Mouse (Mus musculus) hindbrain, embryonic 10.5 days (tissue): Measurements from ENCODE around the gene Galntl6. TPM values are rescaled to one million over a fixed set of nuclear protein-coding genes. Genes with fewer than 3 reads are reported as not detected.
A peak's percentile ranks its signal among the peaks of the same experiment; 100 is the strongest.
"Not testable (repeated sequence)": the region's sequence is repeated elsewhere in the genome, so short reads cannot be mapped to it uniquely, and the experiment has no call there.

ENCODE experiments used
- DNase-seq: peaks from one replicate; pipeline ENCODE4 v3.0.0-alpha.2; 2017; ENCODE audit warnings: low spot score
- H3K27ac ChIP-seq: fragments of 300-500 bp; sonication (generic); 2 replicates; pipeline ENCODE4 v1.5.1; 2016; ENCODE audit warnings: mild to moderate bottlenecking, moderate library complexity
- H3K27me3 ChIP-seq: fragments of 300-500 bp; sonication (generic); 2 replicates; pipeline ENCODE4 v1.6.1; 2016; ENCODE audit warnings: mild to moderate bottlenecking; ENCODE audit not compliant: poor library complexity, insufficient read depth, severe bottlenecking
- H3K36me3 ChIP-seq: fragments of 300-500 bp; sonication (generic); 2 replicates; pipeline ENCODE4 v1.6.1; 2016; ENCODE audit warnings: mild to moderate bottlenecking, moderate library complexity
- H3K4me1 ChIP-seq: fragments of 300-500 bp; sonication (generic); replicated peaks from 2 replicates; pipeline ENCODE4 v1.6.1; 2016; ENCODE audit warnings: mild to moderate bottlenecking
- H3K4me3 ChIP-seq: fragments of 300-500 bp; sonication (generic); 2 replicates; pipeline ENCODE4 v1.5.1; 2016; ENCODE audit warnings: mild to moderate bottlenecking, moderate library complexity
- H3K9me3 ChIP-seq: fragments of 300-500 bp; sonication (generic); 2 replicates; pipeline ENCODE4 v1.6.1; 2016; ENCODE audit warnings: mild to moderate bottlenecking, moderate library complexity
- WGBS: fragments of 180-500 bp; shearing (Covaris S2); methylation state at CpG from one replicate; pipeline ENCODE4 v1.1.7; 2016; 5-methylcytosine and 5-hydroxymethylcytosine counted together
- polyA plus RNA-seq: library from polyadenylated mRNA; unstranded; fragments of >200 nt; fragmentation: Nextera tagmentation; extraction: Ambion mirVana; gene quantifications from 2 replicates; pipeline ENCODE4 v1.2.1, GENCODE M21; 2016

Galntl6 gene
- polyA plus RNA-seq, 1 experiment from 2014 or later: 1.3 TPM

DNA sequence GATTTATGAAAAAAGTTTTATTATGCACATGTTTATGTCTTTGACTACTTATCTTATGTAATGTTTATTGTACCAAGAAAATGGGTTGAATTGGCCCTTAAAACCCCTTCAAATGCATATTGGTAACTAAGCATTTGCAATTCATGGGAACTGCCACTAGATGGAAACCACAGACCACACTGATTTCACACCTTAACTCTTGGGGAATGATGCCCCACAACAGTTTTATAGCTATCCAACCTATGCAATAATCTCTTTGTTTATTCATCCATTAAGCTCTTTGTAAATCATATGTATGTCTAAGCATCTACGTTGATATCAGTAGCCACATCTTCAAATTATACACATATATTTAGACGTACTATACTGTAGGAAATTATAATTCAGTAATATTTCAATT lies 346.3 kb downstream of the Galntl6 start:
- Histone ChIP-seq H3K4me1 (no peaks in the 10 kb centered on the region), H3K4me3 (no peak overlapping the region), H3K27me3 (no peaks in the 10 kb centered on the region), H3K9me3 (no peaks in the 10 kb centered on the region), H3K27ac (no peak overlapping the region), H3K36me3 (no peaks in the 10 kb centered on the region)
- 60% methylated on average over 2 of the region's 2 CpGs for WGBS
- DNase-seq: peak; percentile 3

DNA sequence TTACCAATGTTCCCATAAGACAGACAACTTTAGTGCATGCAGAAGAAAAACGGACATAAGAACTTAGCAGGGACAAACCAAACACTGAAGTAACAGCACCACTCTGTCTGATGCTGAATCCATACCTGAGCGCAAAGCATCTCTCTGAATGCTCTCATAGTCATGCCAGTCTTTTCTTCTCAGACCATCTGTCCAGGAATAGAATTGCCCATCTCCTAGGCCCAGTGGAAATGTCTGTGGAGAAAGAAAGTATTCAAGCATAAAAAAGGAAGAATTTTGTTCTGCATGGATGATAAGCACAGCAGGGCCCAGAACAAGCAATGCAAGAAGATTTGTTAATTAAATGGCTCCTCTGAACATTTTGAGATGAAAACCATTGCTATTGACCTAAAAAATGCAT lies 376.7 kb downstream of the Galntl6 start:
- Histone ChIP-seq H3K27me3 (no peaks in the 10 kb centered on the region), H3K27ac (no peak overlapping the region), H3K36me3 (no peaks in the 10 kb centered on the region), H3K4me3 (no peak overlapping the region), H3K9me3 (no peaks in the 10 kb centered on the region), H3K4me1 (no peaks in the 10 kb centered on the region)
- DNase-seq: no peak
- 82% methylated on average over 2 of the region's 2 CpGs for WGBS

DNA sequence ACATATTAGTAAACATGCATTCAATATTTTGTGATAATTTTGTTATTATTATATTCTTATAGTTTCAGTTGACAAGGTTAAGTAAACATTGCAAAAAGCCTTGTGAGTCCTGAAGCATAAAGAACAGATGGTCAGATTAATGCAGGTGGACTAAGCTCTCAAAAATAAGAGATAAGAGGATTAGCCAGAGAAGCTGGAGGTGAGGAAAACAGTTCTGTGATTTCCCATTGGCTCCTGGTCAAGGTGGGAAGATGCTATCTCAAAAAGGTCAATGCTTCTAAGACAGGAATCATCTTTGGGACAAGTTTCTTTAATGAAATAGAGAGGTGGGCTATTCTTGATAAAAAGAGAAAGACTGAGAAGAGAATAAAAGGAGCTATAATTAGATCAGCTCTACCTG lies 377.8 kb downstream of the Galntl6 start:
- Histone ChIP-seq H3K4me1 (no peaks in the 10 kb centered on the region), H3K4me3 (no peak overlapping the region), H3K27ac (no peak overlapping the region), H3K9me3 (no peaks in the 10 kb centered on the region), H3K27me3 (no peaks in the 10 kb centered on the region), H3K36me3 (no peaks in the 10 kb centered on the region)
- DNase-seq: no peak

DNA sequence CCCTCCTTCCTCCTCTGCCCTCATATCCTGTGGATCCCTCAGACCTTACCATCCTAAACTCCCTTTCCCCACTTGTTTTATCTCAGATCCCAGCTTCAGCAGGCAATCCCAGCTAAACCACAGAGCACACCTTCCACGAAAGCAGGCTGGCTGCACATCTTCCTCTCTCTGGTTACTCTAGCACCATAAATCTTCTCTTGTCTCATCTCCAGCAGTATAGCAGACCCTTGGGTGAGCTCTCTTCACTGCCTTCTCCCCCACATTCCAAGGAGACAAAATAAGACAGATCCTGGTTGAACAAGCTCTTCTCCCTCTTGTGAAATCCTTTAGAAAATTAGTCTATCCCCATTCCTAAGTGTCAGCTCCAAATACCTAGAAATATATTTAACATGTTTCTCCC lies 389.0 kb downstream of the Galntl6 start:
- Histone ChIP-seq H3K4me1 (no peaks in the 10 kb centered on the region), H3K27ac (no peak overlapping the region), H3K4me3 (no peak overlapping the region), H3K36me3 (no peaks in the 10 kb centered on the region), H3K9me3 (no peaks in the 10 kb centered on the region), H3K27me3 (no peaks in the 10 kb centered on the region)
- DNase-seq: no peak
- 48% methylated on average over 1 of the region's 1 CpGs for WGBS

DNA sequence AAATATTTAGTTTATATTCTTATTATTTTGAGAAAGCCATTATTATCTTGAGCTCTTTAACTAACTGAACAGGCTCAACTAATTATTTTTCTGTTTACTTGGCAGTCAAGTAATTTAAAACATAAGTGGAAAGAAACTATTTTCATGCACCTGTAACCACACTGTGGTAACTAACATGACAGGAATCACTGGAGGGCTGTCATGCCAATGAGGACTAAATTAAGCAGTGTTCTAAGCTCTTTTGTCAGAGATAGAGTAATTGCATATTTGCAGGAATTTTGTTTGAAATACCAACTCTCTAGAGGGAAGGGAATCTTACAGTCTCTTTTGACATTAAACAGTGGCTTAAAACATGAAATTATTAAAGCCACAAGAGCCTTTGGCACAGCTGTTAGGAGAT lies 390.5 kb downstream of the Galntl6 start:
- DNase-seq: no peak
- H3K4me3 ChIP-seq: no peak overlapping the region
- H3K27ac ChIP-seq: no peak overlapping the region
- H3K9me3 ChIP-seq: no peaks in the 10 kb centered on the region
- no peaks in the 10 kb centered on the region for H3K4me1 ChIP-seq
- H3K36me3 ChIP-seq: no peaks in the 10 kb centered on the region
- H3K27me3 ChIP-seq: no peaks in the 10 kb centered on the region

DNA sequence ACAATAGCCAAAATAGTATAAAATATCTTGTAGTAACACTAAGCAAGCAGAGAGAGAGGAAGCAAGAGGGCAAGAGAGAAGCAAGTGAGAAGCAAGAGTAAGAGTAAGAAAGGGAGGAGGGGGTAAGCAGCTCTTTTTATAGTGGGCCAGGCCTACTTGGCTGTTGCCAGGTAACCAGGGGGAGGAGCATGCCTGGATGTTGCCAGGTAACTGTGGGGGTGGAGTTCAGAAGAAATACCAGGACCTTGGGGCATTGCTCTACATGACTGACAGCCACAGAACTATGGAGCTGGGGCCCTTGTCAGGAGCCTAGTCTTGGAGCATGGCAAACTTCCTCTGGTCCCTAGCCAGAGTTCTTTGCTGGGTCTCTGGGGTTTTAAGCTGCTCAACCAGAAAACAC lies 401.9 kb downstream of the Galntl6 start:
- Histone ChIP-seq H3K27ac (no peak overlapping the region), H3K27me3 (no peaks in the 10 kb centered on the region), H3K9me3 (no peaks in the 10 kb centered on the region), H3K36me3 (no peaks in the 10 kb centered on the region), H3K4me1 (0 out of 2 replicates have a peak, but pooled peaks cover 2% of the 10 kb centered on the region), H3K4me3 (no peak overlapping the region)
- DNase-seq: peak; percentile 9

DNA sequence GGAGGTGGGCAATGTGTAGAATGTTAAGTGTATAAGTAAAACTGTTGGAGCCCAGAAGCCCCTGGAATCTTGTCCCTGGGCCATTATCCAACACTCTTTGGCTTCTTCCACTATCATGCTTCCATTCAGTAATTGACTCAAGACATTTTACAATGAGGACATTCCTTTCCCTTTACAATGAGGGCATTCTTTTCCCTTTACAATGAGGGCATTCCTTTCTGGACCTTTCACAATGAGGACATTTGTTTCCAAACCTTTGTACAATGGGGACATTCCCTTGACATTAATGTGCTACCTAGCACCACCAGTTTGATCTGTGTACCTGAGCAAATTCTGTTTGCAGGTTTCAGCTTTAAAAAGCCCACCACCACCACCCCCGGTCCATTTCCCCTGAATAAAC lies 403.4 kb downstream of the Galntl6 start:
- Histone ChIP-seq H3K36me3 (no peaks in the 10 kb centered on the region), H3K4me1 (0 out of 2 replicates have a peak, but pooled peaks cover 2% of the 10 kb centered on the region), H3K27ac (no peak overlapping the region), H3K9me3 (no peaks in the 10 kb centered on the region), H3K27me3 (no peaks in the 10 kb centered on the region), H3K4me3 (no peak overlapping the region)
- DNase-seq: no peak
- 65% methylated on average over 1 of the region's 1 CpGs for WGBS

DNA sequence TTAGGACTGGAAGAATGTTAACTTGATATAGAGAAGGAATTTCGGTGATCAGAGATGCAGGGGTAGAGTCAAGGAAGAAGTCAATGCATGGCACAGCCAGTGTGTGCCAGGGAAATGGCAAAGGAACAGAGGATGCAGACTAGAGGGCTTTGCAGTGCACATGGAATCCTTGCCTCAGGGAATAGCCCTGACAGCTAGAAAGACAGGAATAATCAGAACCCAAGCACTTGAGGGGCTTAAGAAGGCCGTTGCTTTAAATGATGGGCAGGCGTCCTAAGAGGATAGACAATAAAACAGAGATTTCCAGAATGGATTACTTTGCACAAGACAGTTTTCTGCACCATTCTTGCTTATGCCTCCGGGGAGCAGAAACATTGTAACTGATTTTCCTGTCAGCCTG lies 425.3 kb downstream of the Galntl6 start:
- 74% methylated on average over 4 of the region's 4 CpGs for WGBS
- H3K9me3 ChIP-seq: no peaks in the 10 kb centered on the region

DNA sequence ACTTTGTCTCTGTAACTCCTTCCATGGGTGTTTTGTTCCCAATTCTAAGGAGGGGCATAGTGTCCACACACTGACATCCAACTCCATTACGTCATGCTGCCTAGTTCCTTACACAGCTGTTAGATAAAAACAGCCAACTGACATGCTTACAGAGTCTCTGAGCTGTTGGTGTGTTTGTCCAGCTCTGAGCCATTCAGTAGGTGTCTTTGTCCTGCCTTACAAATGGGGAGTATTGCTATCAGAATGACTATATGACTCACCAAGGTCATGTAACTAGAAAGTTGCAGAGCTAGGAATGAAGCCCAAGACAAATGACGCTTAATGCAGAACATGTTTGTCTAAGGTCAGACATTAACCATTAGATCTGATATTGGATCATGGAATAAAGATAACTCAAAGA lies 449.1 kb downstream of the Galntl6 start:
- WGBS: 88% methylated on average over 2 of the region's 2 CpGs
- not testable (repeated sequence) for H3K4me1 ChIP-seq, H3K27ac ChIP-seq, H3K9me3 ChIP-seq, H3K36me3 ChIP-seq, DNase-seq, H3K4me3 ChIP-seq, H3K27me3 ChIP-seq

More for the DNA sequence above, 425.3 kb downstream of the Galntl6 start:
- no peaks in the 10 kb centered on the region for H3K36me3 ChIP-seq
- H3K4me1 ChIP-seq: no peaks in the 10 kb centered on the region
- no peak for DNase-seq
- no peak overlapping the region for H3K27ac ChIP-seq
- H3K4me3 ChIP-seq: no peak overlapping the region
- H3K27me3 ChIP-seq: no peaks in the 10 kb centered on the region

DNA sequence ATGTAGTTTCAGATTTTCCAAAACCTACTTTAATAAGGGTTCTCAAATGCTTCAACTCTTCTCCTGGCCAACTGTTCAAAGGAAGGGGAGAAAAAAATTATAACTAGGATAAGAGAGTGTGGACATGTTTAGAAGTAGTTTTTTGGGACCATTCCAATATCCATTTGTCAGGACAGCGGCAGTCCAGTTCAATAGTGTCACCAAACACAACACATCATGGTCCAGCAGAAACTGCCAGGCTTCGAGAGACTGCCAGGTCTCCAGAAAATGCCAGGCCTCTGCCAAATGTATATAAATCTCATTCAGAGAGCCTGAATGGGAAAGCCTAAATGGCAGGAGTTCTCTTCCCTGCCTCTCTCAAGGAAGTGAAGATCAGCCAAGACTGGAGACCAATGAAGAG lies 469.7 kb downstream of the Galntl6 start:
- H3K27ac ChIP-seq: no peak overlapping the region
- H3K36me3 ChIP-seq: no peaks in the 10 kb centered on the region
- DNase-seq: no peak
- H3K4me1 ChIP-seq: no peaks in the 10 kb centered on the region
- H3K9me3 ChIP-seq: no peaks in the 10 kb centered on the region
- 93% methylated on average over 2 of the region's 2 CpGs for WGBS
- no peak overlapping the region for H3K4me3 ChIP-seq
- H3K27me3 ChIP-seq: no peaks in the 10 kb centered on the region

DNA sequence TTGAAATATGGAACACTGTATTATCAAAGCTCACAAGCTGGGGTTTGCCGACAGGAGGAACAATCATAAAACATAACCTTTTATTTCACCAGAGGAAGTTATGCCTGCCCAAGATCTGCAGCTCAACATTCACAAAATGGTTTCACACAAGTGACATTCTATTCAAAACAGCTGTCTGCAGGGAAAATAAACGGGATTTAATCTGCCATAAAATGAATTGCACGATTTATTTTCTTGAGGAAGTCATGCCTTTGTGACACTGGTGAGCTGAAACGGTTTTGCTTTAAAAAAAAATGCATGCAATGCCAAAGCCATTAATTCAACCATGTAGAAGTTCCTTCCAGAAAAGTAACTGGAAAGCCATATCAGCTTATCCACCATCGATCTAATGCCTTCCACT lies 494.0 kb downstream of the Galntl6 start:
- no peak for DNase-seq
- Histone ChIP-seq H3K36me3 (no peaks in the 10 kb centered on the region), H3K4me1 (no peaks in the 10 kb centered on the region), H3K9me3 (no peaks in the 10 kb centered on the region), H3K27me3 (no peaks in the 10 kb centered on the region), H3K4me3 (no peak overlapping the region), H3K27ac (no peak overlapping the region)
- WGBS: 79% methylated on average over 5 of the region's 5 CpGs

DNA sequence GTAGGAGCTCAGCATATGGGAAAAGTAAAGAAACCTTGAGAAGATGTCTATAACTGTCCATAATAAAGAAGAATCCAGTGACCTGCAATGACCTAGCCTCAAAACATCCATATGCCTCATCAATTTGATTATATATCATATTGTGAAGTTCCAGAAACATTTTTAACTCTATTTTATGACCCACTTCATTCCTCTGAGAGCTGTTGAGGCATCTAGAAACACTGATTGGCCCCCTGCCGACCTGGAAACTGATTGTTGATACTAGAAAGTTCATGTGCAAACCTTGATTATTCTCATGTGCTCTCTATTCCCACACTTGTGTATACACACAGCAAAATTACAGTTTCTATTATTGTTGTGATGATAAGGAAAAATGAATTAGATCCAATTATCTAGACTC lies 494.9 kb downstream of the Galntl6 start:
- Histone ChIP-seq H3K27ac (no peak overlapping the region), H3K4me1 (no peaks in the 10 kb centered on the region), H3K27me3 (no peaks in the 10 kb centered on the region), H3K4me3 (no peak overlapping the region), H3K9me3 (no peaks in the 10 kb centered on the region), H3K36me3 (no peaks in the 10 kb centered on the region)
- 87% methylated on average over 1 of the region's 1 CpGs for WGBS
- no peak for DNase-seq

DNA sequence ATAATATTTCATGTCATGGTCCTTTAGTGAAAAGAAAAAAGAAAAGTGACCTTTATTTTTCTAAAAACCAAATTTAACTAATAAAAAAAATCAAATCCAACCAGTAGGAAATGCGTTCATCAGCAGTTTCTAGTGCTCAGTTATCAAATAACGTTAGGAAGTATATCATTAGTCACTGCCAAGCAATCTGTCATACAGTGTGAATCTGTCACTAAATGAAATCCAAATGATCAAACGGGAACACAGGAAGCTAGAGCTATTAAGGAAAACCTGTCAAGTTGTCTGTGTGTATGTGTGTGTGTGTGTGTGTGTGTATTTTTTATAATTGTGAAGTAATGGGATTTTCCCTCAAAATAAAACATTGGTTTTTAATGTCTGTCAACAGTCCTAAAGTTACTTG lies 515.9 kb downstream of the Galntl6 start:
- H3K27ac ChIP-seq: no peak overlapping the region
- H3K4me3 ChIP-seq: no peak overlapping the region
- H3K27me3 ChIP-seq: no peaks in the 10 kb centered on the region
- 74% methylated on average over 3 of the region's 3 CpGs for WGBS
- H3K4me1 ChIP-seq: no peaks in the 10 kb centered on the region
- no peak for DNase-seq
- H3K36me3 ChIP-seq: no peaks in the 10 kb centered on the region
- no peaks in the 10 kb centered on the region for H3K9me3 ChIP-seq

DNA sequence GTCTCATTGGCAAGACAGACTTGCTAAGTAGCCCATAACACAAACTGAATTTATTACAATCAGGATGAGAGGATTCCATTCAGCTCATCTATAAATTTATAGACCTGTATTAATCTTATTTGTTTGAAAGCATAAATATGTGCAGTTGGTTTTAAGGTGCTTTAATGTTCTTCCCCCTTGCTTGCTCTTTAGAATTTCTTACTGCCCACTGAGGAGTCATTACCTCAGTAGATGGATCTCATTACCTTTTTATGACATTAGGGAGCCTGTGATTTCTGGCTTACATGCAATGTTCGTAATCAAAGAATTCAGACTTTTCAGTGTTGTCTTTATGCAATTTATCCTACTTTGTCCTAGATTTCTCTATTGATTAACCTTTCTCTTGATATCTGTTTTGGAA lies 516.6 kb downstream of the Galntl6 start:
- no peaks in the 10 kb centered on the region for H3K27me3 ChIP-seq
- H3K36me3 ChIP-seq: no peaks in the 10 kb centered on the region
- DNase-seq: no peak
- 90% methylated on average over 1 of the region's 1 CpGs for WGBS
- H3K4me1 ChIP-seq: no peaks in the 10 kb centered on the region
- H3K27ac ChIP-seq: no peak overlapping the region
- H3K9me3 ChIP-seq: no peaks in the 10 kb centered on the region
- H3K4me3 ChIP-seq: no peak overlapping the region
